ENCODE assay signal across 8 mouse cellular contexts in the genomic region with DNA sequence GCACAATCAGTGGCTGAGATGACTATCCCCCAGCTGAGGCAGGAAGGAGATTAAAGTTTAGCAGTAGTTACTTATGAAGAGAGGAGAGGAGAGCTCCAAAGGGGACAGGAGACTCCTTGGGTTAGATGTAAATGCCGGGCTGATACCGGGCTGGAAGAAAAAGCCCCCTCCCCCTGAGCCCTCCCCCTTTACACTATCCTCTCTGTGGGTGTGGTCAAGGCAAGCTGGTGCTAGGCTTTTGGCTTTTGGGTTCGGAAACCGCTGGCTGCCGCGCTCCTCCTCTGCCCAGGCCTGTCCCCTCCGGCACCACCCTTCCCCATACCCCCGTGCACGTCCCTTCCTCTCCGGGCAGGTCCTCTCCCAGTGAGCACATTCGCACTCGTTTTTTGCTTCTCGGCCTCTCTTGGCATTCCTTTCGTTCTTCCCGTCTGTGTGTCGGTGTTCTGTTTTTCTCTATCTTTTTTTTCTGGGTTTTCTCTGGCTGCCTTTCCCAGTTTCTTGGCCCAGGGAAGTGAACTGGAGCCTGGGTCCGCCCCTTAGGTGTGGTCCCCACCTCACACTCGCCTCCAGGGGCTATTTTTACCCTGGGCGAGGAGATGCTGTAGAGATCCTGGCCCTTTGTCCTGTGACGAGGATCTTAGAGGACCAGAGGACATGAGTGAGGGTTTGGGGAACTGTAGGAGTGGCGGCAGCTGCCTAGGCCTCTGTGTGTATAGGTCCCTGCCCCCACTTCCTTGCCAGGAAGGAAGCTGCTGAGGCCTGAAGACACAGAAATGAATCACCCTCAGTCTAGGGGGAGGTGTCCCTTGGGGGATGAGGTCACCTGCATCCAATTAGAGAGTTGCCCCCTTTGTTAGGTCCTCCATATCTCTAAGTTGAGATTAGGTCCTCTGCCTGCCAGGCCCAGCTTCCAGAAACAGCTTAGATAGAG. TPM values are rescaled to one million over a fixed set of nuclear protein-coding genes. Genes with fewer than 3 reads are reported as not detected.
DNase-seq lines count a peak whose midpoint lies in the region; ATAC-seq and TF ChIP-seq lines count a peak whose summit lies in the region.

No protein-coding gene starts in this region.

- H3K27ac ChIP-seq in embryonic facial prominence, embryonic 10.5 days (replicated peaks) = peak overlapping the region; percentile 97
- H3K27ac ChIP-seq in heart, embryonic 10.5 days = peak overlapping the region; percentile 98
- H3K27ac ChIP-seq in kidney, embryonic 14.5 days (ENCODE audit: low read depth, low read length) = peak overlapping the region; percentile 100

- H3K9me3 ChIP-seq in embryonic facial prominence, embryonic 10.5 days = no peaks in the 10 kb centered on the region
- no peaks in the 10 kb centered on the region for H3K9me3 ChIP-seq in heart, embryonic 10.5 days
- H3K9me3 ChIP-seq in kidney, embryonic 14.5 days (ENCODE audit: control insufficient read depth, low read length) = no peaks in the 10 kb centered on the region

- peak; percentile 86 to 91 for DNase-seq in adrenal gland, adult (ENCODE audit: inconsistent age in 2 of 2, low spot score in 1 of 2)
- peak; percentile 81 for DNase-seq in embryonic facial prominence, embryonic 10.5 days (ENCODE audit: low spot score)
- peak; percentile 95 for DNase-seq in heart, embryonic 10.5 days (ENCODE audit: low spot score)
- peak; percentile 93 for DNase-seq in lung, postnatal 36 days
- peak; percentile 71 for DNase-seq in skeletal muscle tissue, adult 2 months (ENCODE audit: low read depth, low spot score)
- no peak for DNase-seq in frontal cortex, postnatal 14 days (ENCODE audit: low spot score in 2 of 2)

- H3K79me3 ChIP-seq in C2C12 (ENCODE audit: low read depth) = peaks cover 41% of the 10 kb centered on the region

- peak overlapping the region; percentile 80 for H3K9ac ChIP-seq in kidney, embryonic 14.5 days (ENCODE audit: low read depth, low read length)

- H3K4me1 ChIP-seq in embryonic facial prominence, embryonic 10.5 days = peaks cover 64% of the 10 kb centered on the region
- H3K4me1 ChIP-seq in heart, embryonic 10.5 days = peaks cover 58% of the 10 kb centered on the region
- peaks cover 32% of the 10 kb centered on the region for H3K4me1 ChIP-seq in kidney, embryonic 14.5 days (ENCODE audit: control insufficient read depth, insufficient read depth, low read length)

- H3K4me2 ChIP-seq in kidney, embryonic 14.5 days (replicated peaks; ENCODE audit: low read depth, low read length) = peak overlapping the region; percentile 60

- no peak for TF ChIP-seq CTCF in C2C12 (IDR thresholded peaks at IDR 0.05; ENCODE audit: control insufficient read depth, insufficient read depth, insufficient read length)

- H3K27me3 ChIP-seq in C2C12 (ENCODE audit: control insufficient read depth, insufficient read depth, insufficient read length) = no peaks in the 10 kb centered on the region
- no peaks in the 10 kb centered on the region for H3K27me3 ChIP-seq in embryonic facial prominence, embryonic 10.5 days (replicated peaks; ENCODE audit: low read depth, poor library complexity, severe bottlenecking)
- no peaks in the 10 kb centered on the region for H3K27me3 ChIP-seq in heart, embryonic 10.5 days (ENCODE audit: insufficient read depth, poor library complexity, severe bottlenecking)
- H3K27me3 ChIP-seq in kidney, embryonic 14.5 days (ENCODE audit: control insufficient read depth, insufficient read depth, low read length) = no peaks in the 10 kb centered on the region

- H3ac ChIP-seq in C2C12 (ENCODE audit: control insufficient read depth, insufficient read length, low read depth) = peak overlapping the region; percentile 99

- peaks cover 75% of the 10 kb centered on the region for H3K79me2 ChIP-seq in C2C12 (ENCODE audit: control insufficient read depth, insufficient read depth)

- WGBS in embryonic facial prominence, embryonic 10.5 days = 1% methylated on average over 21 of the region's 21 CpGs
- WGBS in heart, embryonic 10.5 days = under 1% methylated on average over 21 of the region's 21 CpGs
- 2% methylated on average over 21 of the region's 21 CpGs for WGBS in kidney, embryonic 14.5 days

- peak; percentile 70 for ATAC-seq in kidney, embryonic 14.5 days (ENCODE audit: low FRiP score, low TSS enrichment)

- peak overlapping the region; percentile 82 for H3K4me3 ChIP-seq in C2C12 (ENCODE audit: insufficient read depth, poor library complexity, severe bottlenecking)
- peak overlapping the region; percentile 83 for H3K4me3 ChIP-seq in embryonic facial prominence, embryonic 10.5 days
- peak overlapping the region; percentile 80 for H3K4me3 ChIP-seq in heart, embryonic 10.5 days
- H3K4me3 ChIP-seq in kidney, embryonic 14.5 days (ENCODE audit: low read length) = peak overlapping the region; percentile 61

- H3K36me3 ChIP-seq in C2C12 (ENCODE audit: control insufficient read depth, insufficient read depth) = peaks cover 43% of the 10 kb centered on the region
- peaks cover 47% of the 10 kb centered on the region for H3K36me3 ChIP-seq in embryonic facial prominence, embryonic 10.5 days (replicated peaks)
- peaks cover 45% of the 10 kb centered on the region for H3K36me3 ChIP-seq in heart, embryonic 10.5 days
- H3K36me3 ChIP-seq in kidney, embryonic 14.5 days (ENCODE audit: control insufficient read depth, insufficient read depth, low read length) = peaks cover 39% of the 10 kb centered on the region

TF ChIP-seq in C2C12, 6 proteins besides CTCF, POLR2A, EP300 and RAD21:
- TF ChIP-seq FOSL1 (IDR thresholded peaks at IDR 0.05; ENCODE audit: insufficient read depth, low read length, poor library complexity, severe bottlenecking) (no peak), CEBPB (IDR thresholded peaks at IDR 0.05; ENCODE audit: low read depth) (no peak), USF1 (IDR thresholded peaks at IDR 0.05; ENCODE audit: low read depth) (no peak), MYOG (IDR thresholded peaks at IDR 0.05; ENCODE audit: control insufficient read depth, extremely low read depth, insufficient read length) (no peak), MAX (IDR thresholded peaks at IDR 0.05) (peak; percentile 36), MYOD1 (IDR thresholded peaks at IDR 0.05; ENCODE audit: control insufficient read depth, insufficient read length, low read depth) (peak; percentile 59)
TF ChIP-seq in C2C12: peak in this region for 2.

RNA-seq across cellular contexts. Expression of gene Clic1, which starts 1.7 kb away (rescaled TPM):
- polyA plus RNA-seq in C2C12 (2012; fragmentation: generic; extraction: Trizol) = 509 TPM
- polyA plus RNA-seq in embryonic facial prominence, embryonic 10.5 days (2016; fragmentation: Nextera tagmentation; extraction: Ambion mirVana) = 190 and 191 TPM in 2 replicates
- polyA plus RNA-seq in heart, embryonic 10.5 days (2016; fragmentation: Nextera tagmentation; extraction: Ambion mirVana) = 374 and 380 TPM in 2 replicates
- polyA plus RNA-seq in kidney, embryonic 14.5 days (2014; fragmentation: Nextera tagmentation; extraction: Ambion mirVana) = 72.1 and 172 TPM in 2 replicates

RNA-seq across cellular contexts. Expression of gene Msh5, which starts 4.9 kb away (rescaled TPM):
- polyA plus RNA-seq in C2C12 (2012; fragmentation: generic; extraction: Trizol) = 0.76 TPM
- 3.9 and 4.4 TPM in 2 replicates for polyA plus RNA-seq in embryonic facial prominence, embryonic 10.5 days (2016; fragmentation: Nextera tagmentation; extraction: Ambion mirVana)
- polyA plus RNA-seq in heart, embryonic 10.5 days (2016; fragmentation: Nextera tagmentation; extraction: Ambion mirVana) = 3.9 and 5.4 TPM in 2 replicates
- 4.9 and 5.9 TPM in 2 replicates for polyA plus RNA-seq in kidney, embryonic 14.5 days (2014; fragmentation: Nextera tagmentation; extraction: Ambion mirVana)

RNA-seq across cellular contexts. Expression of gene Ddah2, which starts 7.4 kb away (rescaled TPM):
- polyA plus RNA-seq in C2C12 (2012; fragmentation: generic; extraction: Trizol) = 129 TPM
- 482 and 503 TPM in 2 replicates for polyA plus RNA-seq in embryonic facial prominence, embryonic 10.5 days (2016; fragmentation: Nextera tagmentation; extraction: Ambion mirVana)
- polyA plus RNA-seq in heart, embryonic 10.5 days (2016; fragmentation: Nextera tagmentation; extraction: Ambion mirVana) = 192 and 290 TPM in 2 replicates
- 355 and 422 TPM in 2 replicates for polyA plus RNA-seq in kidney, embryonic 14.5 days (2014; fragmentation: Nextera tagmentation; extraction: Ambion mirVana)

RNA-seq across cellular contexts. Expression of gene Ly6g6c, which starts 13.8 kb away (rescaled TPM):
- polyA plus RNA-seq in C2C12 (2012; fragmentation: generic; extraction: Trizol) = 0.12 TPM
- 0.31 and 0.35 TPM in 2 replicates for polyA plus RNA-seq in embryonic facial prominence, embryonic 10.5 days (2016; fragmentation: Nextera tagmentation; extraction: Ambion mirVana)
- polyA plus RNA-seq in heart, embryonic 10.5 days (2016; fragmentation: Nextera tagmentation; extraction: Ambion mirVana) = not detected in 2 replicates
- polyA plus RNA-seq in kidney, embryonic 14.5 days (2014; fragmentation: Nextera tagmentation; extraction: Ambion mirVana) = 0.20 and 0.30 TPM in 2 replicates

RNA-seq across cellular contexts. Expression of gene Mpig6b, which starts 14.6 kb away (rescaled TPM):
- 0.04 TPM for polyA plus RNA-seq in C2C12 (2012; fragmentation: generic; extraction: Trizol)
- polyA plus RNA-seq in embryonic facial prominence, embryonic 10.5 days (2016; fragmentation: Nextera tagmentation; extraction: Ambion mirVana) = 0.52 and 0.93 TPM in 2 replicates
- polyA plus RNA-seq in heart, embryonic 10.5 days (2016; fragmentation: Nextera tagmentation; extraction: Ambion mirVana) = 0.63 and 1.0 TPM in 2 replicates
- 0.36 and 0.46 TPM in 2 replicates for polyA plus RNA-seq in kidney, embryonic 14.5 days (2014; fragmentation: Nextera tagmentation; extraction: Ambion mirVana)

Comparison
In these comparisons a context has a peak if more than half of its experiments do, and no peak if none do; other contexts are left out.
1. DNase-seq: peak in adrenal gland, adult (2 of 2), embryonic facial prominence, embryonic 10.5 days (single experiment), heart, embryonic 10.5 days (single experiment), lung, postnatal 36 days (single experiment) and skeletal muscle tissue, adult 2 months (single experiment); none in frontal cortex, postnatal 14 days (0 of 2).
2. Peak in every context shown above with its lines, with median percentiles within 50 percentile points of each other: H3K4me3 ChIP-seq and H3K27ac ChIP-seq.